Mouse (Mus musculus): ENCODE measurements around the gene Ppp1r8.

The Ppp1r8 gene

DNA sequence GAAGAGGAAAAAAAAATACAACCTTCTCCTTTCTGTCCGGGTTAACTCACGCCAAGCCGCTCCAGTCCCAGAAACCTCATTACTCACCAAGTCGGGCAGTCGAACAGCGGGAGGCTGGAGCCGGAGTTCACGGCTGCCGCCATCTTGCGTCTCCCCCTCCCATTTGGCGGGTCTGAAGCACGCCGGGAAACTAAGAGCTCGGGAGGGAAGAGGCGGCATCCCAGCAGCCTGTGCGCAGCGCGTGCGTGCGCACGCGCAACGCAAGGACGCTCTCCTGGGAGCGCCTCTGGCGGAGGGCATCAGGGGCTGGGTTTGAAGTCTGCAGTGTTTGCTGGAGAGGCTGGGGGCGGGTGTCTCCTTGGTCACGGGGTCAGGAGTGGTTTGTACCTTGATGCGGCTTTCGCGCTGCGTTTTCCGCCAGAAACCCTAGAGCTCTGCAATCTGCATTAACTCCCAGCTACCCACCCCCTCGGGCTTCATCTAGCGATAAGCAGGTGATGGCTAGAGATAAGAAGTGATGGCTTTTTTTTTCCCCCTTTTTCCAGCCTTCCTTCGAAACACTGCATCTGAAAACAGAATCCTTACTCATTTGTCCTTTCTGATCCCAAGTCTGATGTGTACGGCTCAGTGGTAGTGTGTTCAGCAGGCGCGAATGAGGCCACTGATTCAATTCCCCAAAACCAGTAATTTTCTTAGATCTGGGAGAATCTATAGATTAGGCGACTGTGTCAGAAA is at the start of gene Ppp1r8:
TSS of gene Ppp1r8 (minus strand) at position 200 of the 735 bp plus-strand sequence.
- TF ChIP-seq POU5F1 (IDR thresholded peaks at IDR 0.05; ENCODE audit: borderline replicate concordance, low read length) (no peak), NANOG (IDR thresholded peaks at IDR 0.05; ENCODE audit: borderline replicate concordance, low read length) (no peak), CTCF (conservative IDR thresholded peaks at IDR 0.05; ENCODE audit: low read length) (no peak)
- H3K27me3 ChIP-seq (ENCODE audit: insufficient read depth, low read length): no peaks in the 10 kb centered on the region
- H3K9me3 ChIP-seq (ENCODE audit: low read length): peaks cover 8% of the 10 kb centered on the region
- H3K4me3 ChIP-seq (replicated peaks; ENCODE audit: low read length): peak within 1 kb of the TSS; percentile 94
- H3K36me3 ChIP-seq (ENCODE audit: insufficient read depth, low read length): peaks cover 32% of the 10 kb centered on the region
- H3K4me1 ChIP-seq (replicated peaks; ENCODE audit: low read depth, low read length): peaks cover 25% of the 10 kb centered on the region

DNA sequence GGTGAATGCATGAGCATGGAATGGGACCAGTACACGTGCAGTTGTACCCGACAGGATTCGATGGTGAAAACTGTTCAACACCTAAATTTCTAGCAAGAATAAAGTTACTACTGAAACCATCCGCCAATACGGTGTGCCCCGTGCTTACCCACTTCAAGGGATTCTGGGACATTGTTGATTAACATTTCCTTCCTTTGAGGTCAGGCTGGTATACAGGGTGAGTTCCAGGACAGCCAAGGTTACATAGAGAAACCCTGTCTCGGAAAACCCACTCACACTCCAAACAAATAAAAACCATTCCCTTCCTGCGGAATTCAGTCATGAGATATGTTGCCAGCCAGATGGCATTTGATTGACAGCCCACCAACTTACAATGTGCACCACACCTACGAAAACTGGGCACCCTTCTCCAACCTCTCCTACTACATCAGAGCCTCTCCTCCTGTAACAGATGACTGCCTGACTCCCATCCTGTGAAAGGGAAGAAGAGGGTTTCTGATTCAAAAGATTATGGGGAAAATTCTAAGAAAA is 41.9 kb upstream of the Ppp1r8 start:
- Histone ChIP-seq H3K4me1 (replicated peaks; ENCODE audit: low read depth, low read length) (peaks cover 45% of the 10 kb centered on the region), H3K4me3 (replicated peaks; ENCODE audit: low read length) (peak overlapping the region; percentile 95), H3K27me3 (ENCODE audit: insufficient read depth, low read length) (no peaks in the 10 kb centered on the region), H3K9me3 (ENCODE audit: low read length) (no peaks in the 10 kb centered on the region), H3K36me3 (ENCODE audit: insufficient read depth, low read length) (peaks cover 25% of the 10 kb centered on the region)
- TF ChIP-seq POU5F1 (IDR thresholded peaks at IDR 0.05; ENCODE audit: borderline replicate concordance, low read length): no peak
- no peak for TF ChIP-seq NANOG (IDR thresholded peaks at IDR 0.05; ENCODE audit: borderline replicate concordance, low read length)
- no peak for TF ChIP-seq CTCF (conservative IDR thresholded peaks at IDR 0.05; ENCODE audit: low read length)

DNA sequence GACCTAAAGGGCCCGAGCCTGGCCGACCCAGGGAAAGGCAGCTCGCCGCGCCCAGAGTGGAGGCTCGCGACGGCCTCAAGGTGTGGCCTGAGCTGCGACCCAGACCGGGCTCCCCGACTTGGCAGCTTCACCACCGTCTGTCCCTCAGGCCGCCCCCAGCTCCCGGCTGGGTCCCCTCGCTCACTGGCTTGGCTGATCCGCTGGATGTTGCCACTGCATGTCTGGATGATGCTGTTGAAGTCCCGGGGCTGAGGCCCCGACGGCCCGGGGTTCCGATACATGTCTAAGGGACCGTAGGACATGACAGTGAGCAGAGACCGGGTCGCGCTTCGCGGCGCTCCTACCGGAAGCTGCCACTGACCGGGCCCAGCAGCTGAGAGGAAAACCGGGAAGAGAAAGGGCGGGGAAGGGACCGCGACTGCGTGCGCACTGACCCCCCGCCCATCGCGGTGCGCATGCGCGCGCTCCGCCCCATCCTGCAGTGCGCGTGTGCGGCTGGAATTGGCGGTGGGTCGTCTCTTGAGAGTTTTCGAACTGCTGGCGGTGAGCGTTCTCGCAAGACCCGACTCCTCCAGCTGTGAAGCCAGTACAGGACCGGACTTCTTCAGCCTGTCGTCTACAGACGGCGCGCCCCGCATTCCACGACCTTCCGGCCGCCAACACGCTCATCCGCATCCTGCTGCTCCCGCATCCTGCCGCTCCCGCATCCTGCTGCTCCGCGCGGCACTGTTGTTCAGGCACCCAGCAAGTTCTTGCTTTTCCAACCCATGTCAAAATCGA is 41.3 kb upstream of the Ppp1r8 start, which contains the start of gene Stx12:
TSS of gene Stx12 (minus strand) at position 446 of the 780 bp plus-strand sequence.
- TF ChIP-seq NANOG (IDR thresholded peaks at IDR 0.05; ENCODE audit: borderline replicate concordance, low read length) (no peak), CTCF (conservative IDR thresholded peaks at IDR 0.05; ENCODE audit: low read length) (no peak), POU5F1 (IDR thresholded peaks at IDR 0.05; ENCODE audit: borderline replicate concordance, low read length) (no peak)
- peaks cover 40% of the 10 kb centered on the region for H3K4me1 ChIP-seq (replicated peaks; ENCODE audit: low read depth, low read length)

DNA sequence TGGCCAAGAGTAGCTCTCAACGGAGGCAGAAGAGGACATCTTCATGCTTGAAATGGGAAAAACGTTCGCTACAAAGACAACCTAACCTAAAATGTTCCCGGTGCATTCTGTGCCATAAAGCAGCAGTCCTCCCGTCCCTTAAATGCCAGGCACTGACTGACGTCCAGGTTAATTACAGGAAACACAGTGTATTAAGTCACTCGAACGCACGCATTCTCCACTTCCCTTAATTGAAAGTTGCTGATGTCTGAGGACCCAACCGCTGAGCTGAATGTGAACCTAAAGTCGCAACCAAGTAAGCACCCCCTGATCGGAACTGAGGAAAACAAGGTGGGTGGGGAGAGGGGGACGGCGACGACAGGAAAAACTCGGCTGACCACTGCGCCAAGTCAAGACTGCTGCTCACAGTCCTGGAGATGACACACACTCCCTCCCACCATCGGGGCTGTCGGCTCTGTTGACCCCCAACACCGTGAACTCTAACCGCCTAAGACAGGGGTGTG is 40.6 kb upstream of the Ppp1r8 start:
- peaks cover 32% of the 10 kb centered on the region for H3K36me3 ChIP-seq (ENCODE audit: insufficient read depth, low read length)
- H3K27me3 ChIP-seq (ENCODE audit: insufficient read depth, low read length): no peaks in the 10 kb centered on the region
- no peaks in the 10 kb centered on the region for H3K9me3 ChIP-seq (ENCODE audit: low read length)
- TF ChIP-seq NANOG (IDR thresholded peaks at IDR 0.05; ENCODE audit: borderline replicate concordance, low read length) (no peak), CTCF (conservative IDR thresholded peaks at IDR 0.05; ENCODE audit: low read length) (no peak), POU5F1 (IDR thresholded peaks at IDR 0.05; ENCODE audit: borderline replicate concordance, low read length) (no peak)
- peaks cover 40% of the 10 kb centered on the region for H3K4me1 ChIP-seq (replicated peaks; ENCODE audit: low read depth, low read length)
- peak overlapping the region; percentile 95 for H3K4me3 ChIP-seq (replicated peaks; ENCODE audit: low read length)

More for the DNA sequence above, 41.3 kb upstream of the Ppp1r8 start, which contains the start of gene Stx12:
- Histone ChIP-seq H3K27me3 (ENCODE audit: insufficient read depth, low read length) (no peaks in the 10 kb centered on the region), H3K36me3 (ENCODE audit: insufficient read depth, low read length) (peaks cover 31% of the 10 kb centered on the region), H3K9me3 (ENCODE audit: low read length) (no peaks in the 10 kb centered on the region), H3K4me3 (replicated peaks; ENCODE audit: low read length) (peak within 1 kb of the TSS; percentile 95)

DNA sequence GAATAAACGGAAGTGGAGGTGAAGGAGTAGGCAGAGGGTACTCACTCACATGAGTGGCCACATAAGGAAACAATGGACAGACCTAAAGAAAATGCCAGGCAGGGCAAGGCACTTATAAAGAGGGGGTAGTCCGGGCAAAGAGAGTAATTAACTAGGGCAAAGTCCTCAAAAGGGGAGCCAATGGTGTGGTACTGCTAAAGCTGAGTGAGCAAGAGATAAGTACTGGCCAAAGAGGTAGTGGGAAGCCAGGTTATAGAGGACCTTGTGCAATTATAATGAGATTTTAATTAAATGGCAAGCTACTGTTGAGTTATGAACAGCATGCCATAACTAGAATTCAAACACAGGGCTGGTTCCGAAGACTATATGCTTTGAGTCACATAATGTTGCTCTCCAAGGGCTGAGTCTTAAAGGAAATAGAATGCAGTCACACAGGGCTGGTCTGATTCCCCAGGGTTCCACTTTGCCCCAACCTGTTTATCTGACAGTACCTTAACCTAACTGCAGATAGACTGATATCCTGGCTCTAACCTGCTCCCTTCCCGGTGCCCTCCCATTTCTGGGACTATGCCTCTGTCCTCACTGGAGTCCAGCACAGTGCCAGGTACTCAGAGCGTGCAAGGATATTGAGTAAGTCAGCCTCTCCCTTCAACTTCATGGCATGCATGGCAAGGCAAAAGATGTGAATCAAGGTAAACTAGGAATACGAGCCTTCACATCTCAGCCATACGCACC is 31.6 kb upstream of the Ppp1r8 start:
- no peak for TF ChIP-seq NANOG (IDR thresholded peaks at IDR 0.05; ENCODE audit: borderline replicate concordance, low read length)
- TF ChIP-seq POU5F1 (IDR thresholded peaks at IDR 0.05; ENCODE audit: borderline replicate concordance, low read length): no peak
- TF ChIP-seq CTCF (conservative IDR thresholded peaks at IDR 0.05; ENCODE audit: low read length): no peak
- Histone ChIP-seq H3K36me3 (ENCODE audit: insufficient read depth, low read length) (peaks cover 43% of the 10 kb centered on the region), H3K27me3 (ENCODE audit: insufficient read depth, low read length) (no peaks in the 10 kb centered on the region), H3K4me1 (replicated peaks; ENCODE audit: low read depth, low read length) (peaks cover 8% of the 10 kb centered on the region; the same call in 1 of the 2 replicates), H3K9me3 (ENCODE audit: low read length) (no peaks in the 10 kb centered on the region), H3K4me3 (replicated peaks; ENCODE audit: low read length) (no peak overlapping the region)

DNA sequence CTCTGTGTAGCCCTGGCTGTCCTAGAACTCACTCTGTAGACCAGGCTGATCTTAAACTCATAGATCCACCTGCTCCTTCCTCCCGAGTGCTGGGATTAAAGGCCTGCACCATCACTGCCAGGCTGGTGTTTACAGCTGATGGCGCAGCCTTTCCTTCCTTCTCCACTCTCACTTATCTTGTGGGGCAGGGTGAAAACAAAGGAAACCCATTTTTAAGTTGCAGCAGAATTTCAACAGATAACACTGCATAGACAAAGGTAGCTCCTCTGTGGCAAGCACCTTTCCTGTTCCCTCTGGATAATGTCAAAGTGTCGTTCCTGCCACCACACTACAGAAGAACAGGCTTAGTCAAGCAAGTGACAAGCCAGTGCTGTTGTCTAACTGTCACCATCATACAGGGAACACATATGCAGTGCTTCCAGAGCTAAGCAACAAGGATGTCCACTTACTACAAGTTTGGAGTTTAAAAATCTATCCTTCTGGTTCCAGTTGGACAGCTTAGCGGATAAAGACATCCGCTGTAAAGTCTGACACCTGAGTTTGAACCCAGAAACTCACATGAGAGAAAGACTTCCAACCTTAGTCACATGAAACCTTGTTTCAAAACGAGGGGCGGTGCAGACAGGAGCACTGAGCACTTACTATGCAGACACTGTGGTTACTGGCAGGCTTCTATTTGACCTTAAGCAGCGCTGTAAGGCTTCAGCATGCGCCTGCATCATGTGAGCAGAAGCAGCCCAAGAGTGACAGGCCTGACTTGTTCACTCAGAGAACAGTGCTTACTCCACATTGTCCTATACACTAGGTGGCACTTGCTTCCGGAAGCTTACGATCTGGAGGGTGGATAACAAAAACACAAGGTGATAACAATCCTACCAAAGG is 30.8 kb upstream of the Ppp1r8 start:
- peaks cover 47% of the 10 kb centered on the region for H3K36me3 ChIP-seq (ENCODE audit: insufficient read depth, low read length)
- TF ChIP-seq POU5F1 (IDR thresholded peaks at IDR 0.05; ENCODE audit: borderline replicate concordance, low read length): no peak
- no peak for TF ChIP-seq NANOG (IDR thresholded peaks at IDR 0.05; ENCODE audit: borderline replicate concordance, low read length)
- no peak for TF ChIP-seq CTCF (conservative IDR thresholded peaks at IDR 0.05; ENCODE audit: low read length)
- no peaks in the 10 kb centered on the region for H3K27me3 ChIP-seq (ENCODE audit: insufficient read depth, low read length)
- no peaks in the 10 kb centered on the region for H3K9me3 ChIP-seq (ENCODE audit: low read length)
- peaks cover 8% of the 10 kb centered on the region; the same call in 1 of the 2 replicates for H3K4me1 ChIP-seq (replicated peaks; ENCODE audit: low read depth, low read length)
- no peak overlapping the region for H3K4me3 ChIP-seq (replicated peaks; ENCODE audit: low read length)

DNA sequence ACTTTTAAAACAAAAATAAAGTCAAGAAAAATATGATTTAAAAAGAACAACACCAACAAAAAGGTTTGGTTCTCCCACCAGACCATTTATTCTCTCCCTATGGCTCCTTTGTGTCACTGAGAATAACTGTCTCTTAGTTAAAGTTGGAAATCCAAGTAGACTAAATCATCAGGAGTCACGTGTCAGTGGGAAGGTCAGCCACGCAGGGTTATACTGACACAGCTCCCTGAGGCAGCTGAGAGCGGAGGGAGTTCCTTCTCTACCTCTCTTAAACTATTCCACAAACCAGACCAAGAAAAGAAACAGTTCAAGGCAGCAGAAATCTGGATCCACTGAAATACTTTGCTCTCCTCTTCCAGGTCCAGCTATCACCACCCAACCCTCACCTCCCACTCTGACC is 28.1 kb upstream of the Ppp1r8 start:
- no peak overlapping the region for H3K4me3 ChIP-seq (replicated peaks; ENCODE audit: low read length)
- peaks cover 67% of the 10 kb centered on the region for H3K36me3 ChIP-seq (ENCODE audit: insufficient read depth, low read length)
- H3K9me3 ChIP-seq (ENCODE audit: low read length): no peaks in the 10 kb centered on the region
- no peak for TF ChIP-seq CTCF (conservative IDR thresholded peaks at IDR 0.05; ENCODE audit: low read length)
- TF ChIP-seq NANOG (IDR thresholded peaks at IDR 0.05; ENCODE audit: borderline replicate concordance, low read length): no peak
- TF ChIP-seq POU5F1 (IDR thresholded peaks at IDR 0.05; ENCODE audit: borderline replicate concordance, low read length): no peak
- no peaks in the 10 kb centered on the region for H3K27me3 ChIP-seq (ENCODE audit: insufficient read depth, low read length)
- H3K4me1 ChIP-seq (replicated peaks; ENCODE audit: low read depth, low read length): peaks cover 8% of the 10 kb centered on the region; the same call in 1 of the 2 replicates

Measured in E14TG2a.4 (cell line).